Mouse (Mus musculus) cerebellum, postnatal 10 days (tissue): ENCODE results near the gene Sox5.

ENCODE experiments used
- DNase-seq, 2 experiments: peaks; one replicate each; pipeline ENCODE4 v3.0.0; 2021; ENCODE audit warnings: mixed read lengths in 2 of 2

Gene Sox5

GRCm38 (mm10) chr6:144781431-144782030, at the start of gene Sox5:
Gene Sox5, minus strand, starts transcription at chr6:144781977.
- DNase-seq: peak; percentile 74

- no peak for DNase-seq
Measured at GRCm38 (mm10) chr6:144825018-144825602, 43.3 kb upstream of the Sox5 start.

- DNase-seq: no peak
Measured at GRCm38 (mm10) chr6:144824153-144824552, 42.4 kb upstream of the Sox5 start.

GRCm38 (mm10) chr6:144822594-144822993, 40.8 kb upstream of the Sox5 start:
- DNase-seq: no peak

- no peak for DNase-seq
Measured at GRCm38 (mm10) chr6:144821019-144821418, 39.2 kb upstream of the Sox5 start.

GRCm38 (mm10) chr6:144818016-144818415, 36.2 kb upstream of the Sox5 start:
- DNase-seq: no peak

GRCm38 (mm10) chr6:144817329-144817932, 35.7 kb upstream of the Sox5 start:
- no peak for DNase-seq

GRCm38 (mm10) chr6:144815542-144815941, 33.8 kb upstream of the Sox5 start:
- DNase-seq: no peak

- DNase-seq: peak; percentile 78 to 83
Measured at GRCm38 (mm10) chr6:144814931-144815364, 33.2 kb upstream of the Sox5 start.

- DNase-seq: peak in 1 of 2 experiments; percentile 27
Measured at GRCm38 (mm10) chr6:144804321-144804720, 22.5 kb upstream of the Sox5 start.

- DNase-seq: no peak
Measured at GRCm38 (mm10) chr6:144803063-144803462, 21.3 kb upstream of the Sox5 start.

GRCm38 (mm10) chr6:144794356-144794755, 12.6 kb upstream of the Sox5 start:
- no peak for DNase-seq

GRCm38 (mm10) chr6:144792871-144793270, 11.1 kb upstream of the Sox5 start:
- DNase-seq: peak; percentile 53 to 68

- DNase-seq: no peak
Measured at GRCm38 (mm10) chr6:144783295-144783694, 1.5 kb upstream of the Sox5 start.

- peak in 1 of 2 experiments; percentile 30 for DNase-seq
Measured at GRCm38 (mm10) chr6:144782866-144783265, 1.1 kb upstream of the Sox5 start.

- peak; percentile 49 to 66 for DNase-seq
Measured at GRCm38 (mm10) chr6:144782031-144782857, 467 bp upstream of the Sox5 start.

GRCm38 (mm10) chr6:144780608-144781285, 1.0 kb downstream of the Sox5 start:
- DNase-seq: no peak

- DNase-seq: no peak
Measured at GRCm38 (mm10) chr6:144779945-144780607, 1.7 kb downstream of the Sox5 start.

- DNase-seq: no peak
Measured at GRCm38 (mm10) chr6:144777356-144778035, 4.3 kb downstream of the Sox5 start.

GRCm38 (mm10) chr6:144773736-144774135, 8.0 kb downstream of the Sox5 start:
- DNase-seq: no peak

- no peak for DNase-seq
Measured at GRCm38 (mm10) chr6:144772985-144773384, 8.8 kb downstream of the Sox5 start.
